Mouse (Mus musculus): ENCODE results near the gene Gpr135. TPM values are rescaled to one million over a fixed set of nuclear protein-coding genes. Genes with fewer than 3 reads are reported as not detected.

Gene Gpr135
- 0.12 TPM in 1 of 2 replicates, not detected in the other for polyA plus RNA-seq (2012; ENCODE audit: low replicate concordance)

DNA sequence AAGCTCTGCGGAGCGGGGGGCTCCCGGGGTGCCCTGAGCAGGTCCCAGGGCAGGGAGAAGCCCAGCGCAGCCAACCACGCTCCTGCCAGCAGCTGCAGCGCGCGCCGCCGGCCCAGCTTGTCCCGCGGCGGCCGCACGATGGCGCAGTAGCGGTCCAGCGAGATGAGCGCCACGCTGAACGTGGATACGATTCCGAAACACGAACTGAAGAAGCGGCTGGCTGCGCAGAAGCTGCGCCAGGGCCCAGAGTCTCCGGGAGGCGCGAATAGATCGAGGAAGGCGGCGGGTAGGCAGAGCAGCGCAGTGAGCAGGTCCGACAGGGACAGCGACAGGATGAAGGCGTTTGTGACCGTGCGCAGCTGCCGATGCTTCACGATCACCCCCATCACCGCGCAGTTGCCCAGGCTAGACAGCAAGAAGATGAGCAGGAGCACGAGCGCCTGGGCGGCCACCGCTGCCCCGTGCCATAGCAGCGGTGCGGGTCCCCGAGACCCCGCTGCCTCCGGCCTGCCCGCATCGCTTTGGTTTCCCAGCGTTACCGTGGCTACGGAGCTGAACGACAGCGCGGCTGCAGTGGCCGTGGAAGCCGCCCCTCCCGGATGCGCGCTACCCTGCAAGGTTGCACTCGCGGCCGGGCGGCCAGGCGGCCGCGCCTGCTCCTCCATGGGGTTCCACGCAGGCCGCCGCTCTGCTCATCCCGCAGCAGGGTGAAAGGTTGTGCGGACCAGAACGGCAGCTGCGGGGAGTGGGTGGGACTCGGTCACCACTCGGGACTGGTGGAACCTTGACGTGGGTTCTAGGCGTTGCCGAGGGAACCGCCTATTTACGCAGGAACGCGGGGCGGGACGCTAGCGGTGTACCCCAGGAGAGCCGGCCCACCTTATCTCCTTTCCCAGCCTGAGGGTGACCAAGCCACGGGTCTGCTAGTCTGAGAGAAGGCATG lies at the start of gene Gpr135:
TSS of gene Gpr135 (minus strand) at position 799 of the 943 bp plus-strand sequence.

DNA sequence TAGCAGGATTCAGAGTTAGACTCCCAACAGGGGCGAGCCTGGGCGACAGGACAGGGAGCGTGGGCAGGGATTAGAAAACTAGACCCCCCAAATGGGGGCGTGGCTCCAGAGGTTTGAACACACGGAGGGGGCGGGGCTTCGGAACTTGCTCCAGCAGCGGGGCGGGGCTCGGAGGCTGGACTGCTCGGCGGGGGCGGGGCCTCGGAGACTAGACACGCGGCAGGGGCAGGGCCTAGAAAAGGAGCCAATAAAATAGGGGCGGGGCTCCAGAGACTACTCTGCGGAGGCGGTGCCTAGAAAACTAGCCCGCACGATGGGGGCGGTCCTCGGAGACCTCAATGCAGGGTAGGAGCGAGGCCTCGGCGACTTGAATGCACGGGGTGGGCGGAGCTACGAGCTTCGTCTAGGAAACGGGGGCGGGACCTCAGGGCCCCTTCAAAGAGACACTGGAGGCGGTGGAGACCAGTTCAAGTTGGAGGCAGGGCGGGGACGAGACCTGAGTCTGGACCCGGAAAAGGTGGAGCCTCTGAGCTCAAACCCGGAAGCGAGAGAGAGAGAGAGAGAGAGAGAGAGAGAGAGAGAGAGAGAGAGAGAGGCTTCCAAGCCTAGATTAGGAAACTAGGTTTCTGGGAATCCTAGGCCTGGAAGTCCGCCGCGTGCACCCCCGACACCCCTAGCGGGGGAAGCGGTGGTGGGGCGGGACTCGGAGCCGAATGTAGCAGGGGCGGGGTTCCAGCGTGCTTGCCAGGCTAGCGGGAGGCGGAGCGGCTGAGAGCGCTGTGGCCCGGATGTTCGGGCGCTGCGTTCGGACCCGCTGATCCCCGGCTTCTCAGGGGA lies 14.6 kb upstream of the Gpr135 start, which contains the start of the genes L3hypdh and Jkamp:
TSS of gene L3hypdh (minus strand) at position 111 of the 837 bp plus-strand sequence.
TSS of gene Jkamp (plus strand) at position 261 of the 837 bp plus-strand sequence.

Other genes starting within 250 kb of the Gpr135 start
- 133 and 138 TPM in 2 replicates for gene Daam1, start 240.0 kb downstream of the Gpr135 start, polyA plus RNA-seq (2012; ENCODE audit: low replicate concordance)
- gene L3hypdh, start 14.3 kb upstream of the Gpr135 start, polyA plus RNA-seq (2012; ENCODE audit: low replicate concordance) = 0.09 TPM in 1 of 2 replicates, not detected in the other
- 5.0 and 5.2 TPM in 2 replicates for gene Jkamp, start 14.5 kb upstream of the Gpr135 start, polyA plus RNA-seq (2012; ENCODE audit: low replicate concordance)
- not detected in 2 replicates for gene Ccdc175, start 113.9 kb upstream of the Gpr135 start, polyA plus RNA-seq (2012; ENCODE audit: low replicate concordance)